Mouse (Mus musculus) thymus, adult 2 months (tissue): ENCODE measurements around the gene Pagr1a. TPM values are rescaled to one million over a fixed set of nuclear protein-coding genes. Genes with fewer than 3 reads are reported as not detected.

ENCODE experiments used
- DNase-seq: peaks from one replicate; pipeline ENCODE4 v3.0.0; 2021
- H3K27ac ChIP-seq: fragments of 200-500 bp; 2 replicates; pipeline ENCODE4 v1.5.1; 2012; ENCODE audit warnings: low read length, control low read depth; ENCODE audit not compliant: control insufficient read depth, insufficient read depth
- H3K27me3 ChIP-seq: fragments of 200-500 bp; 2 replicates; pipeline ENCODE4 v1.6.1; 2012; ENCODE audit warnings: mild to moderate bottlenecking, low read length, moderate library complexity, mixed read lengths; ENCODE audit not compliant: control insufficient read depth, insufficient read depth
- H3K36me3 ChIP-seq: fragments of 200-500 bp; 2 replicates; pipeline ENCODE4 v1.6.1; 2012; ENCODE audit warnings: mild to moderate bottlenecking, low read length, moderate library complexity; ENCODE audit not compliant: control insufficient read depth, insufficient read depth
- H3K4me1 ChIP-seq: fragments of 200-500 bp; replicated peaks from 2 replicates; pipeline ENCODE4 v1.6.1; 2012; ENCODE audit warnings: low read length; ENCODE audit not compliant: control insufficient read depth, insufficient read depth
- H3K4me3 ChIP-seq: fragments of 200-500 bp; 2 replicates; pipeline ENCODE4 v1.5.1; 2012; ENCODE audit warnings: mild to moderate bottlenecking, low read length, control low read depth, moderate library complexity; ENCODE audit not compliant: control insufficient read depth, insufficient read depth
- CTCF ChIP-seq: fragments of 200-500 bp; IDR thresholded peaks from 2 replicates; pipeline ENCODE4 v1.5.1; 2012; ENCODE audit warnings: mild to moderate bottlenecking, control low read depth, low read length, moderate library complexity, borderline replicate concordance; ENCODE audit not compliant: control insufficient read depth, poor library complexity, insufficient read depth; ENCODE audit errors: extremely low read depth
- POLR2A ChIP-seq: fragments of 200-500 bp; IDR thresholded peaks from 2 replicates; pipeline ENCODE4 v1.6.1; 2012; ENCODE audit warnings: mild to moderate bottlenecking, low read length, control low read depth, moderate library complexity; ENCODE audit not compliant: control insufficient read depth, poor library complexity, insufficient read depth; ENCODE audit errors: extremely low read depth
- WGBS: fragments of 180-500 bp; shearing (Covaris S2); methylation state at CpG from one replicate; pipeline ENCODE4 v1.1.7; 2018; 5-methylcytosine and 5-hydroxymethylcytosine counted together
- polyA plus RNA-seq: library from polyadenylated mRNA; depleted of rRNA; stranded (reverse); fragments of >200 nt; gene quantifications from 2 replicates; pipeline ENCODE4 v1.2.3, GENCODE M21; 2012

The Pagr1a gene
- polyA plus RNA-seq, 1 experiment = 11.9 TPM

- Histone ChIP-seq H3K27ac (peak overlapping the region; percentile 73; the same call in 1 of the 2 replicates), H3K36me3 (peaks cover 7% of the 10 kb centered on the region; the same call in 1 of the 2 replicates), H3K27me3 (no peaks in the 10 kb centered on the region), H3K4me3 (no peak overlapping the region), H3K4me1 (peaks cover 79% of the 10 kb centered on the region)
- no peak for TF ChIP-seq CTCF
- no peak for TF ChIP-seq POLR2A
- WGBS = 93% methylated on average over 15 of the region's 15 CpGs
- no peak for DNase-seq
These were observed 1.5 kb upstream of the Pagr1a start for GRCm38 (mm10) chr7:127018416-127019305.

- Histone ChIP-seq H3K4me1 (peaks cover 77% of the 10 kb centered on the region), H3K36me3 (peaks cover 6% of the 10 kb centered on the region; the same call in 1 of the 2 replicates), H3K27ac (peak overlapping the region; percentile 73), H3K4me3 (no peak overlapping the region), H3K27me3 (no peaks in the 10 kb centered on the region)
- TF ChIP-seq POLR2A (no peak), CTCF (no peak)
- DNase-seq = no peak
- WGBS = 88% methylated on average over 6 of the region's 6 CpGs
These were observed 796 bp upstream of the Pagr1a start for GRCm38 (mm10) chr7:127017950-127018345.

- TF ChIP-seq CTCF = no peak
- TF ChIP-seq POLR2A = no peak
- WGBS = under 1% methylated on average over 22 of the region's 22 CpGs
- peaks cover 62% of the 10 kb centered on the region for H3K4me1 ChIP-seq
These were observed 640 bp downstream of the Pagr1a start for GRCm38 (mm10) chr7:127016486-127016938.

GRCm38 (mm10) chr7:127016481-127016485, 869 bp downstream of the Pagr1a start, which contains the start of gene Pagr1b:
Gene Pagr1b, minus strand, starts transcription at chr7:127016484.
- TF ChIP-seq POLR2A (no peak), CTCF (no peak)
- H3K27ac ChIP-seq = peak within 1 kb of the TSS; percentile 82
- no peaks in the 10 kb centered on the region for H3K27me3 ChIP-seq
- H3K36me3 ChIP-seq = no peaks in the 10 kb centered on the region
- H3K4me1 ChIP-seq = peaks cover 60% of the 10 kb centered on the region
- no peak for DNase-seq
- peak within 1 kb of the TSS; percentile 85 for H3K4me3 ChIP-seq

More at GRCm38 (mm10) chr7:127016486-127016938, 640 bp downstream of the Pagr1a start:
- no peak for DNase-seq
- no peaks in the 10 kb centered on the region for H3K27me3 ChIP-seq
- no peaks in the 10 kb centered on the region for H3K36me3 ChIP-seq
- peak overlapping the region; percentile 85 for H3K4me3 ChIP-seq
- peak overlapping the region; percentile 82 for H3K27ac ChIP-seq

GRCm38 (mm10) chr7:127016081-127016480, 1.1 kb downstream of the Pagr1a start:
- TF ChIP-seq POLR2A (no peak), CTCF (no peak)
- Histone ChIP-seq H3K4me1 (peaks cover 58% of the 10 kb centered on the region), H3K27me3 (no peaks in the 10 kb centered on the region), H3K4me3 (peak overlapping the region; percentile 85), H3K36me3 (no peaks in the 10 kb centered on the region), H3K27ac (peak overlapping the region; percentile 32)
- DNase-seq = no peak
- WGBS = 12% methylated on average over 10 of the region's 10 CpGs

GRCm38 (mm10) chr7:127014993-127015392, 2.2 kb downstream of the Pagr1a start:
- TF ChIP-seq POLR2A (no peak), CTCF (no peak)
- H3K4me1 ChIP-seq = peaks cover 50% of the 10 kb centered on the region
- H3K27me3 ChIP-seq = no peaks in the 10 kb centered on the region
- H3K27ac ChIP-seq = no peak overlapping the region; the same call in 1 of the 2 replicates
- H3K4me3 ChIP-seq = no peak overlapping the region
- WGBS = 93% methylated on average over 12 of the region's 12 CpGs
- no peak for DNase-seq
- no peaks in the 10 kb centered on the region for H3K36me3 ChIP-seq

GRCm38 (mm10) chr7:127014320-127014719, 2.8 kb downstream of the Pagr1a start, which contains the start of gene Mvp:
Gene Mvp, minus strand, starts transcription at chr7:127014621.
- no peaks in the 10 kb centered on the region for H3K36me3 ChIP-seq
- WGBS = 2% methylated on average over 11 of the region's 11 CpGs

More at GRCm38 (mm10) chr7:127014320-127014719, 2.8 kb downstream of the Pagr1a start, which contains the start of gene Mvp:
- Histone ChIP-seq H3K27me3 (no peaks in the 10 kb centered on the region), H3K4me1 (peaks cover 43% of the 10 kb centered on the region), H3K4me3 (peak within 1 kb of the TSS; percentile 79), H3K27ac (peak within 1 kb of the TSS; percentile 76)
- TF ChIP-seq CTCF (no peak), POLR2A (peak; percentile 43; the same call in 1 of the 2 replicates)
- peak; percentile 59 for DNase-seq
